Mouse (Mus musculus): ENCODE measurements at regions not wholly inside any gene's neighbourhood (a gene's known extent, or its start where the extent isn't known, plus 50 kb on each side); places are given as distances from the start of the nearest gene placed in this dataset.

DNA sequence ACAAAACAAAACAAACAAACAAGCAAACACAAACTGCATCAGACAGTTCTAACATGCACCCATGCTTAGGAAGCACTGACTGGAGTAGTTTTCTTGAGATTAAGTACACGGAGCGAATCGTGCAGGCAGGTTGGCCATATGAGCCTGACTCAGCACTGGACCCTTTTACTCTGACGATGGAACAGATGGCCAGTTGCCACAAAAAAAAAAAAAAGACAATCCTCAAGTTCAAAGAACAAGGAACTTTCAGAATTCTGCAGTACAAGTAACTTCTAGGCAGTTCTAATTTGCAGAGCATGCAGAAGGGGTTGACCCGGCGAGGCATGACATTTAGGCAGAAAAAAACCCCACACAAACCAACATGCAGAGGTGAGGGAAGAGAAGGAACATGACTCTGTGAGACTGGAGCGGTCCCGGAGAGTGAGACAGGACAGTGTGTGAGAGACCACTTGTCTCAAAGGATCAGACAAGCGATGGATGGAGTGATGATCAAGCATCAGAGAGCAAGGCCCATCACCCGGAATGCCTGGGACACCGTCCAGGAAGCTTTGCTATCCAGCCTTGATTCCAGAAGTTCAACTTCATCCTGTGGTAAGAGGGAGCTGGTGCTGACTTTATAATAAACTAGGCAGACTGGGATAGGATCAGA is 71.0 kb upstream of the Sesn3 start:
- no peak for ATAC-seq (replicated peaks; ENCODE audit: poor library complexity, severe bottlenecking)

GRCm38 (mm10) chr9:14204817-14205216 is 70.0 kb upstream of the Sesn3 start:
- peak; percentile 45 for ATAC-seq (replicated peaks; ENCODE audit: poor library complexity, severe bottlenecking)

- no peak for ATAC-seq (replicated peaks; ENCODE audit: poor library complexity, severe bottlenecking)
Measured at GRCm38 (mm10) chr9:14206838-14207560, 67.9 kb upstream of the Sesn3 start.

- ATAC-seq (replicated peaks; ENCODE audit: poor library complexity, severe bottlenecking): peak; percentile 57
Measured at GRCm38 (mm10) chr9:14207561-14207936, 67.3 kb upstream of the Sesn3 start.

DNA sequence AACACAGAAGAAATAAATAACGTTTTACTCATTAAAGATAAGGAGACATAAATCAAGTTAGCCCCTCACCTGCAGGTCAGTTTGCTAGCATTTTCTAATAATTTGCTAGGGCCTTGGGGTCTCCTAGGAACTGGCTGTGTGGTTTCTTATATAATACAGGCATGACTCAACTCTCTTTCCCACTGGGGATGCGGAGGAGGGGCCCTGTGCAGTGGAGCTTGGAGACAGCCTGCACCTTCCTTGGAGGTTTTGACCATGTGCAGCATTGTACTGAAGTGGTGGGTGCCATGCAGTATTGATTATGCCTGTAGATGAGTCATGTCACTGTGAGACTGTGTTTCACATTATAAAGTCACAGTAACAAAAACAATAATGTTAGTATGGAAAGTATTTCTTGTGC is 61.6 kb upstream of the Sesn3 start:
- no peak for ATAC-seq (replicated peaks; ENCODE audit: poor library complexity, severe bottlenecking)

DNA sequence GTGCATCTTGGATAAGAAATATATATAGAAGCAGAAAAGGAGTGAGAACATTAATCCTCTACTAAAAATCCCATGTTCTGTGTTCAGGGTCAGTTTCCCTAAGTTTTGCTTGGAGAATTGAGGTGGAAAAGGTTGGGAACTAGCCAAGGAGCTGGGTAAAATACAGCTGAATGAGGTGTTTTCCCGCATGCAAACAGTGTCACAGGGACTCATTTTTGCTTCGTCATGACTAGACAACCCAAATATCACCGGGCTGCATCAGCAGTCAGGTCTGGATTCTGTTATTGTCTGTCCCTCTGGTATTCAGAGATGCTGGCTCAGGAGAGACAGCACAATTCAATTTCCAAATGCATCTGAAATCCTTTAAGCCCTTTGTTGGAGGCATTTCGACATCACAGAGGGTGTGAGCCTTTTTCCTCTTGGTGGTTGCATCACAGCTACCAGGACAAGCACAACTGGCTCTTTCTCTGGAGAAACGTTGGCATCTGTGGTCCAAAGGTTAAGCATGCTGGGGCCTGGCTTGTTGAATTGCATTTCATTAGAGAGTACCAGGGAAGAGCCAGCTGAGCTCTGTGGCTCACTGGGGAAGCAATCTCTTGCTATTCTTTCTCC is 59.6 kb upstream of the Sesn3 start:
- ATAC-seq (replicated peaks; ENCODE audit: poor library complexity, severe bottlenecking): peak; percentile 92

GRCm38 (mm10) chr9:14215961-14216360 is 58.9 kb upstream of the Sesn3 start:
- ATAC-seq (replicated peaks; ENCODE audit: poor library complexity, severe bottlenecking): peak; percentile 69

DNA sequence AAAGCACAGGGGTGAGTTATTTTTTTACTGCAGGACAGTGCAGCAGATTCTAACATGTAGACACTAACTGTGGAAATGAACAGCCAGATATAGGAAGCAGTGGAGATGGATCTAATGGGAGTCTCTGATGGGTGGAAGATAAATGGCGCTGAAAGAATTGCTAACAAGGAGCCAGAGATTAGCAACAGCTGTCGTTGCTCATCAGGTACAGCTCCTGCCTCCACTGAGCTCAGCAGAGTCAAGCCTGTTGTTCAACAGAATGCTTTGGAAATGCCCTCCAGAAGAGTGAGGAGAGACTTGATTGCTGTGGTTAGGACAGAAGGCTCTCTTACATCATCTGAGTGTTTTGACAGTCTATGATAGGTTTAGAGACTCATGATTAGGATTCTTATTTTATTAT is 51.9 kb upstream of the Sesn3 start:
- no peak for ATAC-seq (replicated peaks; ENCODE audit: poor library complexity, severe bottlenecking)

Data from granulocyte monocyte progenitor cell, adult 5-6 weeks (primary cell).